Mouse (Mus musculus) liver, adult 2 months (tissue): Measurements from ENCODE around the gene Nf1. TPM values are rescaled to one million over a fixed set of nuclear protein-coding genes. Genes with fewer than 3 reads are reported as not detected.

Experiments
- DNase-seq: peaks from one replicate; pipeline ENCODE4 v3.0.0-alpha.2; 2011; ENCODE audit warnings: low read depth, low spot score; ENCODE audit errors: extremely low read depth
- H3K27ac ChIP-seq: fragments of 200-500 bp; replicated peaks from 2 replicates; pipeline ENCODE4 v1.5.1; 2012; ENCODE audit warnings: low read depth, mild to moderate bottlenecking, control low read depth, inconsistent platforms, low read length; ENCODE audit not compliant: insufficient read depth
- H3K27me3 ChIP-seq: fragments of 200-500 bp; 2 replicates; pipeline ENCODE4 v1.6.1; 2012; ENCODE audit warnings: mild to moderate bottlenecking, moderate library complexity, low read length, inconsistent platforms; ENCODE audit not compliant: control insufficient read depth, insufficient read depth
- H3K36me3 ChIP-seq: fragments of 200-500 bp; 2 replicates; pipeline ENCODE4 v1.6.1; 2012; ENCODE audit warnings: low read length, inconsistent platforms; ENCODE audit not compliant: control insufficient read depth, insufficient read depth
- H3K4me1 ChIP-seq: fragments of 200-500 bp; 2 replicates; pipeline ENCODE4 v1.6.1; 2011; ENCODE audit warnings: low read length; ENCODE audit not compliant: control insufficient read depth, insufficient read depth
- H3K4me3 ChIP-seq: fragments of 200-500 bp; 2 replicates; pipeline ENCODE4 v1.5.1; 2011; ENCODE audit warnings: low read depth, mild to moderate bottlenecking, control low read depth, low read length, moderate library complexity; ENCODE audit not compliant: insufficient read depth
- H3K79me2 ChIP-seq: fragments of 200-500 bp; 2 replicates; pipeline ENCODE4 v1.6.1; 2012; ENCODE audit warnings: inconsistent platforms, mild to moderate bottlenecking, low read length, moderate library complexity; ENCODE audit not compliant: control insufficient read depth, insufficient read depth
- H3K9ac ChIP-seq: fragments of 200-500 bp; 2 replicates; pipeline ENCODE4 v1.6.1; 2012; ENCODE audit warnings: low read depth, mild to moderate bottlenecking, control low read depth, inconsistent platforms, low read length
- CTCF ChIP-seq: fragments of 200-500 bp; IDR thresholded peaks from 2 replicates; pipeline ENCODE4 v1.5.1; 2011; ENCODE audit warnings: low read depth, low read length, control low read depth
- POLR2A ChIP-seq: fragments of 200-500 bp; IDR thresholded peaks from 2 replicates; pipeline ENCODE4 v1.6.1; 2011; ENCODE audit warnings: low read length, control low read depth; ENCODE audit not compliant: insufficient read depth; ENCODE audit errors: extremely low read depth
- WGBS: fragments of 180-500 bp; shearing (Covaris S2); methylation state at CpG from one replicate; pipeline ENCODE4 v1.1.7; 2018; 5-methylcytosine and 5-hydroxymethylcytosine counted together
- polyA plus RNA-seq: library from polyadenylated mRNA; depleted of rRNA; stranded (reverse); fragments of >200 nt; gene quantifications from 2 replicates; pipeline ENCODE4 v1.2.3, GENCODE M21; 2012
- total RNA-seq: library from RNA; depleted of rRNA; stranded (reverse); fragments of >200 nt; gene quantifications from 2 replicates; pipeline ENCODE4 v1.2.3, GENCODE M21; 2014

Gene Nf1
- total and polyA plus RNA-seq, 2 experiments: 5.5 to 21.1 TPM

- no peak for TF ChIP-seq CTCF
- TF ChIP-seq POLR2A: no peak
- WGBS: 75% methylated on average over 1 of the region's 1 CpGs
- peaks cover 2% of the 10 kb centered on the region; the same call in 1 of the 2 replicates for H3K36me3 ChIP-seq
- no peak overlapping the region for H3K27ac ChIP-seq
- no peak overlapping the region for H3K4me3 ChIP-seq
- H3K79me2 ChIP-seq: no peaks in the 10 kb centered on the region
- H3K4me1 ChIP-seq: peaks cover 4% of the 10 kb centered on the region; the same call in 1 of the 2 replicates
- H3K9ac ChIP-seq: no peak overlapping the region
- DNase-seq: no peak
- no peaks in the 10 kb centered on the region for H3K27me3 ChIP-seq
These were observed 183.5 kb downstream of the Nf1 start for GRCm38 (mm10) chr11:79522944-79523343.

GRCm38 (mm10) chr11:79523560-79524309 is 184.2 kb downstream of the Nf1 start, which contains the start of gene Evi2b:
Evi2b (minus strand) TSS chr11:79523762.
- no peak within 1 kb of the TSS for H3K27ac ChIP-seq
- no peaks in the 10 kb centered on the region for H3K79me2 ChIP-seq
- 0 out of 2 replicates have a peak within 1 kb of the TSS, but pooled peaks have one; percentile 23 for H3K4me3 ChIP-seq
- WGBS: 78% methylated on average over 10 of the region's 10 CpGs
- no peak for DNase-seq
- TF ChIP-seq POLR2A (no peak), CTCF (no peak)
- peaks cover 4% of the 10 kb centered on the region; the same call in 1 of the 2 replicates for H3K4me1 ChIP-seq
- H3K36me3 ChIP-seq: peaks cover 2% of the 10 kb centered on the region; the same call in 1 of the 2 replicates
- no peak within 1 kb of the TSS for H3K9ac ChIP-seq
- no peaks in the 10 kb centered on the region for H3K27me3 ChIP-seq

- Histone ChIP-seq H3K9ac (no peak overlapping the region), H3K27ac (no peak overlapping the region), H3K4me3 (no peak overlapping the region), H3K27me3 (no peaks in the 10 kb centered on the region), H3K36me3 (peaks cover 2% of the 10 kb centered on the region; the same call in 1 of the 2 replicates), H3K4me1 (peaks cover 4% of the 10 kb centered on the region; the same call in 1 of the 2 replicates), H3K79me2 (no peaks in the 10 kb centered on the region)
- 82% methylated on average over 1 of the region's 1 CpGs for WGBS
- DNase-seq: no peak
- TF ChIP-seq CTCF: no peak
- TF ChIP-seq POLR2A: no peak
These were observed 184.8 kb downstream of the Nf1 start for GRCm38 (mm10) chr11:79524310-79524575.

- TF ChIP-seq CTCF (no peak), POLR2A (no peak)
- H3K79me2 ChIP-seq: no peaks in the 10 kb centered on the region
- 88% methylated on average over 3 of the region's 3 CpGs for WGBS
- peaks cover 2% of the 10 kb centered on the region; the same call in 1 of the 2 replicates for H3K36me3 ChIP-seq
- no peak overlapping the region for H3K9ac ChIP-seq
- H3K27me3 ChIP-seq: no peaks in the 10 kb centered on the region
- H3K27ac ChIP-seq: no peak overlapping the region
- no peak for DNase-seq
- H3K4me3 ChIP-seq: no peak overlapping the region
- no peaks in the 10 kb centered on the region for H3K4me1 ChIP-seq
These were observed 187.1 kb downstream of the Nf1 start for GRCm38 (mm10) chr11:79526549-79526948.

GRCm38 (mm10) chr11:79527015-79527738 is 187.7 kb downstream of the Nf1 start:
- Histone ChIP-seq H3K36me3 (peaks cover 2% of the 10 kb centered on the region; the same call in 1 of the 2 replicates), H3K79me2 (no peaks in the 10 kb centered on the region), H3K4me1 (no peaks in the 10 kb centered on the region), H3K9ac (no peak overlapping the region), H3K27ac (peak overlapping the region; percentile 45; the same call in 1 of the 2 replicates), H3K4me3 (no peak overlapping the region), H3K27me3 (no peaks in the 10 kb centered on the region)
- TF ChIP-seq CTCF (no peak), POLR2A (no peak)
- DNase-seq: peak; percentile 45
- 46% methylated on average over 15 of the region's 15 CpGs for WGBS
